Mouse (Mus musculus) bone marrow, adult 2 months (tissue): ENCODE data around the gene Atr.

ENCODE experiments used
- CTCF ChIP-seq: fragments of 200-500 bp; IDR thresholded peaks from 2 replicates; pipeline ENCODE4 v1.5.1; 2011; ENCODE audit warnings: low read length, control low read depth; ENCODE audit not compliant: control insufficient read depth, insufficient read depth
- POLR2A ChIP-seq: fragments of 200-500 bp; IDR thresholded peaks from 2 replicates; pipeline ENCODE4 v1.6.1; 2011; ENCODE audit warnings: low read depth, mild to moderate bottlenecking, control low read depth, low read length, borderline replicate concordance; ENCODE audit not compliant: control insufficient read depth

GRCm38 (mm10) chr9:95959246-95959645 lies 101.8 kb downstream of the Atr start:
- no peak for TF ChIP-seq CTCF
- no peak for TF ChIP-seq POLR2A
